Mouse (Mus musculus) left cerebral cortex, postnatal 25 days (tissue): ENCODE measurements around the gene Rad1. TPM values are rescaled to one million over a fixed set of nuclear protein-coding genes. Genes with fewer than 3 reads are reported as not detected.
A peak's percentile ranks its signal among the peaks of the same experiment; 100 is the strongest.
"Not testable (repeated sequence)": the region's sequence is repeated elsewhere in the genome, so short reads cannot be mapped to it uniquely, and the experiment has no call there.

Source experiments
- DNase-seq, 2 experiments: peaks; one replicate each; pipeline ENCODE4 v3.0.0; 2022; ENCODE audit warnings: low spot score in 2 of 2, mixed read lengths in 1 of 2
- intact Hi-C: fragments of 180-260 bp; cut with DNase I; formaldehyde crosslinking; loops from one replicate; pipeline ENCODE4 v1.15.1; 2025
- total RNA-seq, 2 experiments: library from RNA; stranded (reverse); gene quantifications; 2 replicates each; pipeline ENCODE4 v1.2.3; 2021

Rad1 gene
- total RNA-seq, 2 experiments from 2014 or later: 12.8 to 13.1 TPM

- intact Hi-C loops: loop anchor here (2.0 to 10.0 kb wide), 3 partner anchors 215 to 885 kb away; partner anchors contain the start of gene Rai14
- no peak for DNase-seq
These were observed 14.2 kb downstream of the Rad1 start for GRCm38 (mm10) chr15:10500035-10500434.

- intact Hi-C loops: loop anchor here (1.0 to 10.0 kb wide), 4 partner anchors 214 to 884 kb away; partner anchors contain the start of gene Rai14
- DNase-seq: peak; percentile 63
These were observed 15.3 kb downstream of the Rad1 start for GRCm38 (mm10) chr15:10500838-10501719.

GRCm38 (mm10) chr15:10506099-10506498 lies 20.3 kb downstream of the Rad1 start:
- DNase-seq: no peak
- intact Hi-C loops: loop anchor here (10.0 kb wide), 2 partner anchors 209 to 879 kb away; partner anchors contain the start of gene Rai14

GRCm38 (mm10) chr15:10515166-10515565 lies 29.3 kb downstream of the Rad1 start:
- intact Hi-C loops: no loop called here
- DNase-seq: no peak

- no peak for DNase-seq
- intact Hi-C loops: no loop called here
These were observed 40.1 kb downstream of the Rad1 start for GRCm38 (mm10) chr15:10525896-10526295.

GRCm38 (mm10) chr15:10531352-10531751 lies 45.5 kb downstream of the Rad1 start:
- DNase-seq: no peak
- intact Hi-C loops: no loop called here

GRCm38 (mm10) chr15:10533361-10533760 lies 47.5 kb downstream of the Rad1 start:
- DNase-seq, intact Hi-C loops: not testable (repeated sequence)

- DNase-seq: no peak
- intact Hi-C loops: no loop called here
These were observed 48.8 kb downstream of the Rad1 start for GRCm38 (mm10) chr15:10534591-10534990.

GRCm38 (mm10) chr15:10535969-10536368 lies 50.2 kb downstream of the Rad1 start:
- no peak for DNase-seq
- intact Hi-C loops: no loop called here

- no peak for DNase-seq
- intact Hi-C loops: no loop called here
These were observed 54.7 kb downstream of the Rad1 start for GRCm38 (mm10) chr15:10540271-10541088.

Other genes starting within 250 kb of the Rad1 start
- gene Gm21973, start 160.6 kb upstream of the Rad1 start, total RNA-seq: not detected
- not detected for gene Agxt2, start 127.5 kb upstream of the Rad1 start, total RNA-seq
- 10 to 100 TPM; 22.3 to 31.7 TPM for gene Dnajc21, start 15.5 kb upstream of the Rad1 start, total RNA-seq
- 10 to 100 TPM; 20.8 to 21.8 TPM for gene Brix1, start 71 bp upstream of the Rad1 start, total RNA-seq
- gene Ttc23l, start 72.7 kb downstream of the Rad1 start, total RNA-seq: not detected
- gene Rai14, start 228.6 kb downstream of the Rad1 start, total RNA-seq: 1 to 10 TPM; 7.5 to 8.9 TPM